ENCODE assay signal across 7 mouse cellular contexts in the genomic region with DNA sequence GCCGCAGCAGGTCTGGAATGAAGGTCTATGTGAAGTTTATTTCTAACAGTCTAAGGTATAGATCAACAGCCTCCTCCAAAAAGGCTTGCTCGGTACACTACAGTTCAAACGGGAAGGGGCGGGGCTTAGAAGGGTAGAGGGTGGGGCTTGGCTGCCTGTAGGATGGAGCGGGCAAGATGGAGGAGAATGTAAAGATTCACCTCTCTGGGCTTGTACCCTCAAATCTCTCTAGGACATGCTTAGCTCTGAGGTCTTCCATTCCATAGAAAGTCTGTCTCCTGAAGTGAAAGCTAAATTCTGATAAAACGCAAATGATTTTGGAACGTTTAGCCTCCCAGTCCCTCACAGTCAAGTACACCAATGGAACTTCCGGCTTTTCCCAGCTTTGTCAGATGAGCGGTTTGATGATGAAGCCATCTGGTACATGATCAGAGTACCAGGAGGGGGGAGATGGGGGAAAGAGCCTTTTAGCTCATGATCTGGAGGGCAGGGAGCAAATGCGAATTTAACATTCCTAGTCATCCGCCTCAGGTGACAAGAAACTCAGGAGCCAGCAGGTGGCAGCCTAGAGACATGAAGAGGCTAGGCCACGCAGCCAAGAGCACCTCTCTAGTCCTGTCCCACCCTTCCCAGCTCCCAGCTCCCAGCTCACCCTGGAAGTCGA. TPM values are rescaled to one million over a fixed set of nuclear protein-coding genes. Genes with fewer than 3 reads are reported as not detected.
DNase-seq lines count a peak whose midpoint lies in the region; ATAC-seq and TF ChIP-seq lines count a peak whose summit lies in the region.

No protein-coding gene starts in this region.

- peak overlapping the region; percentile 49 for H3K4me2 ChIP-seq in forebrain, embryonic 16.5 days (ENCODE audit: low read length)
- H3K4me2 ChIP-seq in hindbrain, embryonic 15.5 days = peak overlapping the region; percentile 46

- ATAC-seq in forebrain, embryonic 16.5 days = peak; percentile 66
- ATAC-seq in hindbrain, embryonic 15.5 days (ENCODE audit: low FRiP score, low read depth) = peak; percentile 67; the same call in 1 of the 2 replicates
- peak; percentile 88 for ATAC-seq in megakaryocyte progenitor cell, adult 5-6 weeks (replicated peaks; ENCODE audit: poor library complexity)

- H3K27ac ChIP-seq in forebrain, embryonic 16.5 days (ENCODE audit: low read length) = no peak overlapping the region
- no peak overlapping the region for H3K27ac ChIP-seq in hindbrain, embryonic 15.5 days (replicated peaks)
- H3K27ac ChIP-seq in small intestine, adult 2 months (ENCODE audit: insufficient read depth, low read depth, low read length) = no peak overlapping the region

- no peaks in the 10 kb centered on the region for H3K27me3 ChIP-seq in forebrain, embryonic 16.5 days (replicated peaks; ENCODE audit: control insufficient read depth, insufficient read depth, low read length)
- H3K27me3 ChIP-seq in hindbrain, embryonic 15.5 days = no peaks in the 10 kb centered on the region
- H3K27me3 ChIP-seq in small intestine, adult 2 months (ENCODE audit: control insufficient read depth, insufficient read depth, low read length) = no peaks in the 10 kb centered on the region

- DNase-seq in R1 (ENCODE audit: low read depth, low spot score) = peak; percentile 94
- DNase-seq in cerebellum, adult 18-20 months = peak; percentile 80 to 81
- DNase-seq in left cerebral cortex, postnatal 14 days (ENCODE audit: low spot score in 2 of 2) = peak; percentile 74 to 80

- peak overlapping the region; percentile 26 for H3K4me3 ChIP-seq in forebrain, embryonic 16.5 days (replicated peaks; ENCODE audit: low read length)
- H3K4me3 ChIP-seq in hindbrain, embryonic 15.5 days = peak overlapping the region; percentile 20
- peak overlapping the region; percentile 39 for H3K4me3 ChIP-seq in small intestine, adult 2 months (ENCODE audit: low read depth, low read length)

- WGBS in forebrain, embryonic 16.5 days = 14% methylated on average over 13 of the region's 13 CpGs
- WGBS in hindbrain, embryonic 15.5 days = 15% methylated on average over 13 of the region's 13 CpGs
- 10% methylated on average over 13 of the region's 13 CpGs for WGBS in small intestine, adult 2 months

- no peak for TF ChIP-seq POLR2A in small intestine, adult 2 months (IDR thresholded peaks at IDR 0.05; ENCODE audit: low read depth, low read length)

- H3K9me3 ChIP-seq in forebrain, embryonic 16.5 days (ENCODE audit: control insufficient read depth, low read length) = no peaks in the 10 kb centered on the region
- no peaks in the 10 kb centered on the region for H3K9me3 ChIP-seq in hindbrain, embryonic 15.5 days

- H3K9ac ChIP-seq in forebrain, embryonic 16.5 days (replicated peaks; ENCODE audit: low read depth, low read length) = 0 out of 2 replicates have a peak overlapping the region, but pooled peaks have one; percentile 26
- H3K9ac ChIP-seq in hindbrain, embryonic 15.5 days = no peak overlapping the region

- H3K36me3 ChIP-seq in forebrain, embryonic 16.5 days (ENCODE audit: control insufficient read depth, insufficient read depth) = no peaks in the 10 kb centered on the region
- no peaks in the 10 kb centered on the region for H3K36me3 ChIP-seq in hindbrain, embryonic 15.5 days
- no peaks in the 10 kb centered on the region for H3K36me3 ChIP-seq in small intestine, adult 2 months (ENCODE audit: control insufficient read depth, insufficient read depth, low read length)

- TF ChIP-seq CTCF in small intestine, adult 2 months (IDR thresholded peaks at IDR 0.05; ENCODE audit: extremely low read depth, insufficient read length, insufficient replicate concordance, low read depth, low read length) = peak; percentile 88; the same call in 1 of the 2 replicates

- no peaks in the 10 kb centered on the region; the same call in 1 of the 2 replicates for H3K4me1 ChIP-seq in forebrain, embryonic 16.5 days (replicated peaks; ENCODE audit: control insufficient read depth, insufficient read depth, low read length)
- no peaks in the 10 kb centered on the region; the same call in 1 of the 2 replicates for H3K4me1 ChIP-seq in hindbrain, embryonic 15.5 days (replicated peaks)
- peaks cover 32% of the 10 kb centered on the region for H3K4me1 ChIP-seq in small intestine, adult 2 months (ENCODE audit: control insufficient read depth, insufficient read depth, insufficient read length, low read length)

- intact Hi-C loops in left cerebral cortex, postnatal 14 days (cut with DNase I) = loop anchor here (1.0 kb wide), 1 partner anchor 39 kb away; no protein-coding TSS in a partner anchor

RNA-seq across cellular contexts. Expression of a gene that starts 17.0 kb away (rescaled TPM):
- 68.6 and 69.1 TPM in 2 replicates for polyA plus RNA-seq in forebrain, embryonic 16.5 days (2015; fragmentation: Nextera tagmentation; extraction: Ambion mirVana)
- 88.3 and 94.3 TPM in 2 replicates for polyA plus RNA-seq in hindbrain, embryonic 15.5 days (2015; fragmentation: Nextera tagmentation; extraction: Ambion mirVana)
- total RNA-seq in left cerebral cortex, postnatal 14 days (2021) = 10 to 100 TPM; 28.2 to 30.6 TPM
- 27.2 and 34.4 TPM in 2 replicates for total RNA-seq in megakaryocyte progenitor cell, adult 5-6 weeks (2015)
- 25.7 and 29.2 TPM in 2 replicates for total RNA-seq in megakaryocyte progenitor cell, adult 5-6 weeks (2017)
- 12.7 and 13.3 TPM in 2 replicates for polyA plus RNA-seq in small intestine, adult 2 months (2012; rRNA removed)

RNA-seq across cellular contexts. Expression of a gene that starts 26.1 kb away (rescaled TPM):
- polyA plus RNA-seq in forebrain, embryonic 16.5 days (2015; fragmentation: Nextera tagmentation; extraction: Ambion mirVana) = not detected in 2 replicates
- not detected in 2 replicates for polyA plus RNA-seq in hindbrain, embryonic 15.5 days (2015; fragmentation: Nextera tagmentation; extraction: Ambion mirVana)
- not detected for total RNA-seq in left cerebral cortex, postnatal 14 days (2021)
- not detected in 2 replicates for total RNA-seq in megakaryocyte progenitor cell, adult 5-6 weeks (2015)
- total RNA-seq in megakaryocyte progenitor cell, adult 5-6 weeks (2017) = not detected in 2 replicates
- 0.06 TPM in 1 of 2 replicates, not detected in the other for polyA plus RNA-seq in small intestine, adult 2 months (2012; rRNA removed)

RNA-seq across cellular contexts. Expression of a gene that starts 32.0 kb away (rescaled TPM):
- 61.1 and 61.4 TPM in 2 replicates for polyA plus RNA-seq in forebrain, embryonic 16.5 days (2015; fragmentation: Nextera tagmentation; extraction: Ambion mirVana)
- polyA plus RNA-seq in hindbrain, embryonic 15.5 days (2015; fragmentation: Nextera tagmentation; extraction: Ambion mirVana) = 84.6 and 92.9 TPM in 2 replicates
- 10 to 100 TPM; 81.1 to 81.3 TPM for total RNA-seq in left cerebral cortex, postnatal 14 days (2021)
- total RNA-seq in megakaryocyte progenitor cell, adult 5-6 weeks (2015) = 25.6 and 28.6 TPM in 2 replicates
- 13.3 and 15.6 TPM in 2 replicates for total RNA-seq in megakaryocyte progenitor cell, adult 5-6 weeks (2017)
- 47.6 and 70.8 TPM in 2 replicates for polyA plus RNA-seq in small intestine, adult 2 months (2012; rRNA removed)

RNA-seq across cellular contexts. Expression of a gene that starts 37.5 kb away (rescaled TPM):
- polyA plus RNA-seq in forebrain, embryonic 16.5 days (2015; fragmentation: Nextera tagmentation; extraction: Ambion mirVana) = 152 and 186 TPM in 2 replicates
- 318 and 319 TPM in 2 replicates for polyA plus RNA-seq in hindbrain, embryonic 15.5 days (2015; fragmentation: Nextera tagmentation; extraction: Ambion mirVana)
- 100 to 1,000 TPM; 532 to 560 TPM for total RNA-seq in left cerebral cortex, postnatal 14 days (2021)
- total RNA-seq in megakaryocyte progenitor cell, adult 5-6 weeks (2015) = 0.15 and 1.0 TPM in 2 replicates
- total RNA-seq in megakaryocyte progenitor cell, adult 5-6 weeks (2017) = 0.17 and 0.54 TPM in 2 replicates
- 8.8 and 11.7 TPM in 2 replicates for polyA plus RNA-seq in small intestine, adult 2 months (2012; rRNA removed)

RNA-seq across cellular contexts. Expression of a gene that starts 58.9 kb away (rescaled TPM):
- polyA plus RNA-seq in forebrain, embryonic 16.5 days (2015; fragmentation: Nextera tagmentation; extraction: Ambion mirVana) = 21.6 and 22.1 TPM in 2 replicates
- 9.7 and 14.0 TPM in 2 replicates for polyA plus RNA-seq in hindbrain, embryonic 15.5 days (2015; fragmentation: Nextera tagmentation; extraction: Ambion mirVana)
- total RNA-seq in left cerebral cortex, postnatal 14 days (2021) = 1 to 10 TPM; 5.0 to 8.4 TPM
- 27.0 and 30.0 TPM in 2 replicates for total RNA-seq in megakaryocyte progenitor cell, adult 5-6 weeks (2015)
- 52.6 and 54.0 TPM in 2 replicates for total RNA-seq in megakaryocyte progenitor cell, adult 5-6 weeks (2017)
- 5.1 and 7.5 TPM in 2 replicates for polyA plus RNA-seq in small intestine, adult 2 months (2012; rRNA removed)
